Mouse (Mus musculus) forebrain, embryonic 16.5 days (tissue): Measurements from ENCODE around the gene Fam19a2. TPM values are rescaled to one million over a fixed set of nuclear protein-coding genes. Genes with fewer than 3 reads are reported as not detected.
A peak's percentile ranks its signal among the peaks of the same experiment; 100 is the strongest.

Experiments
- ATAC-seq: fragments of 200-750 bp; cut with Nextera tagmentation; 2 replicates; pipeline ENCODE4 v1.8.0; 2017; ENCODE audit warnings: mild to moderate bottlenecking, moderate library complexity
- H3K27ac ChIP-seq: fragments of 300-500 bp; sonication (generic); 2 replicates; pipeline ENCODE4 v1.5.1; 2014; ENCODE audit warnings: low read length, control low read depth
- H3K27me3 ChIP-seq: fragments of 300-500 bp; sonication (generic); replicated peaks from 2 replicates; pipeline ENCODE4 v1.6.1; 2014; ENCODE audit warnings: low read length; ENCODE audit not compliant: control insufficient read depth, insufficient read depth
- H3K36me3 ChIP-seq: fragments of 300-500 bp; sonication (generic); 2 replicates; pipeline ENCODE4 v1.6.1; 2014; ENCODE audit not compliant: control insufficient read depth, insufficient read depth
- H3K4me1 ChIP-seq: fragments of 300-500 bp; sonication (generic); replicated peaks from 2 replicates; pipeline ENCODE4 v1.6.1; 2014; ENCODE audit warnings: low read length; ENCODE audit not compliant: control insufficient read depth, insufficient read depth
- H3K4me2 ChIP-seq: fragments of 300-500 bp; sonication (generic); 2 replicates; pipeline ENCODE4 v1.6.1; 2014; ENCODE audit warnings: mild to moderate bottlenecking, low read length, control low read depth
- H3K4me3 ChIP-seq: fragments of 300-500 bp; sonication (generic); replicated peaks from 2 replicates; pipeline ENCODE4 v1.5.1; 2014; ENCODE audit warnings: mild to moderate bottlenecking, low read length, control low read depth
- H3K9ac ChIP-seq: fragments of 300-500 bp; sonication (generic); replicated peaks from 2 replicates; pipeline ENCODE4 v1.6.1; 2014; ENCODE audit warnings: low read depth, low read length, control low read depth
- H3K9me3 ChIP-seq: fragments of 300-500 bp; sonication (generic); 2 replicates; pipeline ENCODE4 v1.6.1; 2016; ENCODE audit warnings: low read length; ENCODE audit not compliant: control insufficient read depth
- WGBS: fragments of 180-500 bp; shearing (Covaris S2); extraction: QIAGEN DNeasy Blood & Tissue Kit; methylation state at CpG from one replicate; pipeline ENCODE4 v1.1.7; 2014; 5-methylcytosine and 5-hydroxymethylcytosine counted together
- polyA plus RNA-seq: library from polyadenylated mRNA; unstranded; fragments of >200 nt; fragmentation: Nextera tagmentation; extraction: Ambion mirVana; gene quantifications from 2 replicates; pipeline ENCODE4 v1.2.1, GENCODE M21; 2015

Fam19a2 gene
- polyA plus RNA-seq, 1 experiment from 2014 or later: 44.6 TPM

DNA sequence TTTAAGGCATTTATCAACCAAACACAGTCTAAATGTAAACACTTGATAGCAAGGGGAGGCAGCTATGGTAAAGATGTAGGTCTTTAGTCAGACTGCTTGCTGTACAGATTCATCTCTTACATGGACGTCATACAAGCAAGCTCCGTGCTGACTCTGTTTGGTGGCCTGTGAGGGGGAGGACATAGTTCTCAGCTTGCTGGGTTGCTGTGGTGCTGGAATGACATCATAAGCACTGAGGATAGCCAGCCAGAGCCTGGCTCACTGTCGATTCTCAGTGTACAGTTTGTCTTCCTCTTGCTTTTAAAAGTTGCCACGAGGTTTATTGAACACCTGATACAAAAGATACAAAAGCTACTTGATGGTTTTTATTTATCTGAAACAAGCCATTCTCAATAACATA, 100.8 kb downstream of the Fam19a2 start:
- H3K4me3 ChIP-seq: no peak overlapping the region
- H3K9ac ChIP-seq: no peak overlapping the region
- WGBS: 67% methylated on average over 4 of the region's 4 CpGs
- H3K4me2 ChIP-seq: no peak overlapping the region
- H3K9me3 ChIP-seq: no peaks in the 10 kb centered on the region
- no peaks in the 10 kb centered on the region for H3K36me3 ChIP-seq
- no peaks in the 10 kb centered on the region for H3K27me3 ChIP-seq
- H3K27ac ChIP-seq: no peak overlapping the region
- ATAC-seq: no peak
- no peaks in the 10 kb centered on the region for H3K4me1 ChIP-seq

DNA sequence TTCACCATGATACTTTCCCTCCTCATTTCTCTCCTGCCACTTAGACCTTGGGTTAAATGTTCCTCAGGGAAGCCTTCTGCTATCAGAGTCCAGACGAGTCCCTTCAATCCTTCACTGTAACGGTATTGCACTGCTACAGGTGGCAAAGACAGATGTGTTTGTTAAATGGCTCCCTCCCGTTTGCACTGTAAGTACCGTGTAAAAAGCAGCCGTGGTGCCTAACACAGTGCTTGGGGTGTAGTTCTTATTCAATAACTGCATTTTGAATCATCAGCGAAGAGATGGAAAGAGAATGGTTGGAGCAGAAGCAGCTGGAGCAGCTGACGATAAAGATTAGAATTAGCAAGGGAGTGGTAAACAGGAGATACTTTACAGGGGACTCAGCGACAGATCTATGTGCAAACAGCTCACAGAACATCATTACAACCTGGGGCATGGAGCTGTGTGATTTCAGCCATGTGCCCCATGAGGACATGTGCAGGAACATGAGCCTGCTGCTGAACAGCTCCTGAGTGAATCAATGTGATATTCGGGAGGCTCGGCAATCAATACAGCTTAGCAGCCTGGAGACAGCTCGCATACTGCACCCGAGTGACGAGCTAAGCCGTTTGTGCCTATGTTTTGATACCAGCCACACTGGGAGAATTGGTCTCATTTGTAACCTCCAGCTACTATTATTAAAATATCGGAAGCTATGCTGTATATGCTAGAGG, 103.5 kb downstream of the Fam19a2 start:
- no peak for ATAC-seq
- Histone ChIP-seq H3K9me3 (no peaks in the 10 kb centered on the region), H3K4me2 (no peak overlapping the region), H3K27me3 (no peaks in the 10 kb centered on the region), H3K27ac (no peak overlapping the region), H3K4me3 (no peak overlapping the region), H3K9ac (no peak overlapping the region), H3K4me1 (no peaks in the 10 kb centered on the region), H3K36me3 (no peaks in the 10 kb centered on the region)
- WGBS: 85% methylated on average over 15 of the region's 15 CpGs

DNA sequence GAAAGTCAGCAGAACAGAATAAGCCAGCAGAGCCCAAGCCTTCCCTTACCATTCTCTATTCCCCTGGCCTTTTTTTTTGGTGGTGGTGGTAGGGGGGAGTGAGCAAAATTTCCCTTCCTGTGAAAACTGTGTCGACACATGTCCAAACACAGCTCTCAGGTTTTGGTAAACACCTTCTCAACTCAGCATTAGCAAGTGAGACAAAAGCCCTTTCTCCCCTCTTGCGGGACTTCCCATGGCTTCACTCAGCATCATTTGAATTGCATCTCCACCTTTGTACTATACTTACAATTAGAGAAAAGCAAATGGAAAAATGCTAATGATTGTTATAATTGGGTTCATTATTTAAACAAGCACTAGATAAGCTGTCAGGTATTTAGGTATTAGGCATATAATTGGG, 119.5 kb downstream of the Fam19a2 start:
- H3K4me2 ChIP-seq: no peak overlapping the region
- no peak overlapping the region for H3K4me3 ChIP-seq
- H3K36me3 ChIP-seq: no peaks in the 10 kb centered on the region
- H3K27me3 ChIP-seq: no peaks in the 10 kb centered on the region
- no peaks in the 10 kb centered on the region for H3K4me1 ChIP-seq
- 8% methylated on average over 2 of the region's 2 CpGs for WGBS
- H3K9ac ChIP-seq: no peak overlapping the region
- no peaks in the 10 kb centered on the region for H3K9me3 ChIP-seq
- peak; percentile 31; the same call in 1 of the 2 replicates for ATAC-seq
- no peak overlapping the region for H3K27ac ChIP-seq

DNA sequence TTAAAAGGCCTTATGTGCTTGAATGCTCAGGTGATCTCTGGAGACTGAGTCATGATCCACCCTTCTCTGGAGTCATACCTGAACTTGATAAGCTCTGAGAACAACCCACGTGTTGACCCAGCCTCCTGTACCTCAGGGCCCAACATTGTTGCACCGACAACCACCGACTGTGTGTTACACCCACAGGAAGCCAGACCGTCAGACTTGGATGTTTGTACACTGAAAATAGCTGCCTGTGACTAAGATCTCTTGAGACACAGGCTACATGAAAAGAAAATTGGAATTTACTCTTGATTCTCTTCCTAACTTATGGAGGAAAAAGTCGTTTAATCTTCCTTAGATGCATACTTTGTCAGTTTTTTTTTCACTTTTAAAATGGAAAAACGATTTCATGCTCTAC, 121.8 kb downstream of the Fam19a2 start:
- Histone ChIP-seq H3K9me3 (no peaks in the 10 kb centered on the region), H3K9ac (no peak overlapping the region), H3K27me3 (no peaks in the 10 kb centered on the region), H3K4me2 (no peak overlapping the region), H3K4me1 (no peaks in the 10 kb centered on the region), H3K27ac (no peak overlapping the region), H3K36me3 (no peaks in the 10 kb centered on the region), H3K4me3 (no peak overlapping the region)
- 85% methylated on average over 6 of the region's 6 CpGs for WGBS
- no peak for ATAC-seq

DNA sequence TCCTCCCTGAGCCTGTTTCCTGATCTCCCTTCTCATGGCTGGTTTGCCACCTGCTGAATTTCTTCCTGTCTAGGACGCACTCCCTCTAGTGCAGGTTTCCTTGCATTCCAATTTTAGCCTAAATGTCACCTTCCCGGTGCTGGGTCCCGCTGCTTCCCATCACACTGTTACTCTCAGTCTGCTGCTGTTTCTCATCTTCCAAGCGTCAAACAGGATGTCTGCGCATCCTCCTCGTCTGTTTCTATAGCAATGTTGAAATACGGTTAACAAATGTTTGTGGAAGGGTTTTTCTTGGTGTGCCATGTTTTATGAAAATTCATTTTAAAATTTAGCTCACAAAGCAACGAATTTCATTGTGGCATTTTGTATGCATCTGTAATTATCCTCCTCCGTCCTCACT, 131.6 kb downstream of the Fam19a2 start:
- Histone ChIP-seq H3K27me3 (no peaks in the 10 kb centered on the region), H3K9ac (no peak overlapping the region), H3K4me1 (no peaks in the 10 kb centered on the region), H3K4me3 (no peak overlapping the region), H3K4me2 (no peak overlapping the region), H3K36me3 (no peaks in the 10 kb centered on the region), H3K9me3 (no peaks in the 10 kb centered on the region), H3K27ac (no peak overlapping the region)
- ATAC-seq: no peak
- 77% methylated on average over 9 of the region's 9 CpGs for WGBS

DNA sequence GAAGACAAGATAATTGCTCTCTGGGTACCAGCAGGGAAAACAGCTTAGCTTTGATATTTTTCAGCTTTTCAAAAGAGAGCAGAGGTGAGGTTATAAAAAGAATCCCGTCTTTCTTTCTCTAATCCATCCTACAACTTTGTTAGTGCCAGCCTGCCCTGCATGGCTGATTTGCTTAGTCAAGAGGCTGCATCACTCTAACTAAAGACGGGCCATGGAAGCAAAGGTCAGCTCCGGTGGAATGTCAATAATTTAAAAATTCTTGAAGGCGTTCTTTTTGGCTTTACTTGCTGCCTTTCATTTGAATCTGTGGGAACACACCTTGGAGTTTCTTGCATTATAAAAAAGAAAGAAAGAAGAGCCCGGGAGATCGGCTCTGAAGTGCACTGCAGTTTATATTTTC, 134.3 kb downstream of the Fam19a2 start:
- Histone ChIP-seq H3K4me2 (no peak overlapping the region), H3K9me3 (no peaks in the 10 kb centered on the region), H3K36me3 (no peaks in the 10 kb centered on the region), H3K27me3 (no peaks in the 10 kb centered on the region), H3K27ac (no peak overlapping the region), H3K4me1 (no peaks in the 10 kb centered on the region), H3K4me3 (no peak overlapping the region), H3K9ac (no peak overlapping the region)
- WGBS: 40% methylated on average over 6 of the region's 6 CpGs
- ATAC-seq: no peak

DNA sequence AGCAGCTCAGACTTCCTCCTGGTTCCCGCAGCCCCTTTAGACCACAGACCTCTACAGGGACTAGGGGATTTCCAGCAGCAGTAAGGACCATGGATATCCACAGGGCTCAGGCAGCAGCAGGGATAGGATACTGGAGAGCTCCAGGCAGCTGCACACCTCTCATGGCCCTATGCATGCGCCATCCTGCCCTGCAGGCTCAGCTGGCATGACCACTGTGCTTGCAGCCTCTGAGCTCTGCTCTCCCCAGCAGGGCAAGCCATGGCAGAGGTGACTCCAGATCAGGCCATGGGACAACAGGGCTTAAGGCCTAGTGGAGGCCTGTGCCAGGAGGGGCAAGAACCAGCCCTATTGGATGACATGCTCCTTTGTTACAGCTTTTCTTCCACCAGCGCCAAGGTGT, 137.4 kb downstream of the Fam19a2 start:
- ATAC-seq: no peak
- no peaks in the 10 kb centered on the region for H3K36me3 ChIP-seq
- no peaks in the 10 kb centered on the region for H3K27me3 ChIP-seq
- 84% methylated on average over 3 of the region's 3 CpGs for WGBS
- H3K4me1 ChIP-seq: no peaks in the 10 kb centered on the region
- H3K9me3 ChIP-seq: peaks cover 6% of the 10 kb centered on the region; the same call in 1 of the 2 replicates
- no peak overlapping the region for H3K4me2 ChIP-seq
- no peak overlapping the region for H3K9ac ChIP-seq
- H3K4me3 ChIP-seq: no peak overlapping the region
- no peak overlapping the region for H3K27ac ChIP-seq

DNA sequence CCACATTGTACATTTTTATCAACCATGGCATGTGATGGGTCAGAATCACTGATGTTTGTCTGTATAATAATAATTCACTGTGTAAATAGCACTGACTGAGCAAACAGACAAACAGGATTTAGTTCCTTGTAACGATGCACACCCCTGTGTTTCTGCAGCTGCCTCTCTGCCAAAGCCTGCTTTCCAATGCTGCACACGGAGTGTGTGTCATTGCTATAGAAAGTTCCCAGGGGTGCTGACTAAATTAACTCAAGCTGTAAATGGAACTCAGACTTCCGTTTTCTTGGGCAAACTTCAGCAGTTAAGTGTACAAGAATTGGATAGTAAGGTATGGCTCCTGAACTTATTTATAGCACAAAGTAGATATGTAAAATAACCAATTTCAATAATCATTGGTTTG, 138.7 kb downstream of the Fam19a2 start:
- H3K9me3 ChIP-seq: peaks cover 6% of the 10 kb centered on the region; the same call in 1 of the 2 replicates
- no peaks in the 10 kb centered on the region for H3K4me1 ChIP-seq
- H3K4me2 ChIP-seq: no peak overlapping the region
- no peaks in the 10 kb centered on the region for H3K27me3 ChIP-seq
- no peak overlapping the region for H3K4me3 ChIP-seq
- H3K9ac ChIP-seq: no peak overlapping the region
- H3K36me3 ChIP-seq: no peaks in the 10 kb centered on the region
- H3K27ac ChIP-seq: no peak overlapping the region
- ATAC-seq: no peak
- 24% methylated on average over 3 of the region's 3 CpGs for WGBS

DNA sequence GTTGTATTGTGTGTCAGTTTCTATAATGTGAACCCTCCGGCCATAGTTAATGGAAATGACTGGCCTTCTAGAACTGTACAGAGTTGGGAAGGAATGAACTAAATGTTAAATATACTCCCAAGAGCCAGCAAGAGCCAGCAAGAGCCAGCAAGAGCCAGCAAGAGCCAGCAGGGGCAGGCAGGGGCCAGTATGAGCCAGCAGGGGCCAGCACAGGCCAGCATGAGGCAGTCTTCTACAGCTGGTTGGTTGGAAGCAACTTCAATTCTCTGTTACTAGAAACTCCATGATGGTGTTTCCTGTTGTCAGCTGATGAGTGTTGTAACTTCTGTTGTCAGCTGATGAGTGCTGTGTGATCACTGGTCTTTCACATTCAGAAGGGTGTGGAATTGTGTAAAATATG, 151.2 kb downstream of the Fam19a2 start:
- no peak overlapping the region for H3K27ac ChIP-seq
- no peaks in the 10 kb centered on the region for H3K27me3 ChIP-seq
- H3K4me1 ChIP-seq: no peaks in the 10 kb centered on the region
- no peak overlapping the region for H3K4me3 ChIP-seq
- H3K9ac ChIP-seq: no peak overlapping the region
- no peak for ATAC-seq
- peaks cover 3% of the 10 kb centered on the region; the same call in 1 of the 2 replicates for H3K9me3 ChIP-seq
- WGBS: 94% methylated on average over 1 of the region's 1 CpGs
- H3K36me3 ChIP-seq: no peaks in the 10 kb centered on the region
- H3K4me2 ChIP-seq: no peak overlapping the region

DNA sequence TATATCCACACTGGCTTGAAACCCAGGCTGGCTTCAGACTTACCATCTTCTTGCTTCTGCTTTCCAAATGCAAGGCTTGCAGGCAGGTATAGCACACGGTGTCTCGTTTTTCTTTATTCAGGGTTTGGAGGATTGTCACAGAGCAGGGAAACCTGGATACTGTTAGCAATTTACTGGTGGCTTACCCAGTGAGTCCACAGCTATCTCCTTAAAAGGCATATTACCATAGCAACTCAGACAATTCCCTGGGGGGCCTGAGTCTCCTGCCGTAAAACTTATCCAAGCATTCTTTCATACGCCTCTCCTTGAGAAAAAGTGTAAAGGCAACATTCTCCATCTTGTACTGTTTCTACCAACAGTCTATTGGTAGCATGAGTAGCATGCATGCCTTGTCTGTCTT, 152.2 kb downstream of the Fam19a2 start:
- H3K9me3 ChIP-seq: peaks cover 2% of the 10 kb centered on the region; the same call in 1 of the 2 replicates
- WGBS: 56% methylated on average over 4 of the region's 4 CpGs
- H3K27me3 ChIP-seq: no peaks in the 10 kb centered on the region
- no peak overlapping the region for H3K4me2 ChIP-seq
- no peak overlapping the region for H3K4me3 ChIP-seq
- no peak for ATAC-seq
- H3K9ac ChIP-seq: no peak overlapping the region
- no peaks in the 10 kb centered on the region for H3K36me3 ChIP-seq
- no peak overlapping the region for H3K27ac ChIP-seq
- no peaks in the 10 kb centered on the region for H3K4me1 ChIP-seq
